Mouse (Mus musculus) neural tube, embryonic 14.5 days (tissue): ENCODE data around the gene Dnmt3a. TPM values are rescaled to one million over a fixed set of nuclear protein-coding genes. Genes with fewer than 3 reads are reported as not detected.

ENCODE experiments used
- ATAC-seq: fragments of 200-750 bp; cut with Nextera tagmentation; 2 replicates; pipeline ENCODE4 v1.8.0; 2017; ENCODE audit warnings: low read depth, mild to moderate bottlenecking, moderate TSS enrichment, moderate library complexity
- H3K27ac ChIP-seq: fragments of 300-500 bp; sonication (generic); 2 replicates; pipeline ENCODE4 v1.5.1; 2014; ENCODE audit warnings: low read depth, mild to moderate bottlenecking, control low read depth, low read length, moderate library complexity, mixed read lengths
- H3K27me3 ChIP-seq: fragments of 300-500 bp; sonication (generic); 2 replicates; pipeline ENCODE4 v1.6.1; 2014; ENCODE audit warnings: low read length; ENCODE audit not compliant: control insufficient read depth, insufficient read depth
- H3K36me3 ChIP-seq: fragments of 300-500 bp; sonication (generic); 2 replicates; pipeline ENCODE4 v1.6.1; 2014; ENCODE audit warnings: low read length, mixed read lengths; ENCODE audit not compliant: control insufficient read depth, insufficient read depth
- H3K4me1 ChIP-seq: fragments of 300-500 bp; sonication (generic); 2 replicates; pipeline ENCODE4 v1.6.1; 2014; ENCODE audit warnings: low read length; ENCODE audit not compliant: control insufficient read depth, insufficient read depth
- H3K4me2 ChIP-seq: fragments of 300-500 bp; sonication (generic); 2 replicates; pipeline ENCODE4 v1.6.1; 2014; ENCODE audit warnings: mild to moderate bottlenecking, low read depth, low read length, control low read depth
- H3K4me3 ChIP-seq: fragments of 300-500 bp; sonication (generic); 2 replicates; pipeline ENCODE4 v1.5.1; 2014; ENCODE audit warnings: low read depth, low read length, control low read depth, mixed read lengths
- H3K9ac ChIP-seq: fragments of 300-500 bp; sonication (generic); replicated peaks from 2 replicates; pipeline ENCODE4 v1.6.1; 2014; ENCODE audit warnings: low read depth, mild to moderate bottlenecking, control low read depth, low read length, mixed read lengths
- H3K9me3 ChIP-seq: fragments of 300-500 bp; sonication (generic); 2 replicates; pipeline ENCODE4 v1.6.1; 2016; ENCODE audit warnings: low read length; ENCODE audit not compliant: control insufficient read depth
- WGBS: fragments of 180-500 bp; shearing (Covaris S2); extraction: QIAGEN DNeasy Blood & Tissue Kit; methylation state at CpG from one replicate; pipeline ENCODE4 v1.1.7; 2014; 5-methylcytosine and 5-hydroxymethylcytosine counted together
- polyA plus RNA-seq: library from polyadenylated mRNA; unstranded; fragments of >200 nt; fragmentation: Nextera tagmentation; extraction: Ambion mirVana; gene quantifications from 2 replicates; pipeline ENCODE4 v1.2.1, GENCODE M21; 2014

Dnmt3a gene
- polyA plus RNA-seq, 1 experiment from 2014 or later, result 53.4 TPM

- no peaks in the 10 kb centered on the region for H3K36me3 ChIP-seq
- H3K4me1 ChIP-seq, result peaks cover 4% of the 10 kb centered on the region; the same call in 1 of the 2 replicates
- H3K9me3 ChIP-seq, result no peaks in the 10 kb centered on the region
- no peak overlapping the region for H3K27ac ChIP-seq
- no peak overlapping the region for H3K9ac ChIP-seq
- H3K4me2 ChIP-seq, result no peak overlapping the region
- H3K27me3 ChIP-seq, result no peaks in the 10 kb centered on the region
- whole genome bisulfite sequencing, result 36% methylated on average over 5 of the region's 5 CpGs
- ATAC-seq, result no peak
- no peak overlapping the region for H3K4me3 ChIP-seq
Measured at GRCm38 (mm10) chr12:3823408-3823807, 17.6 kb downstream of the Dnmt3a start.

GRCm38 (mm10) chr12:3824906-3825713, 19.3 kb downstream of the Dnmt3a start:
- no peaks in the 10 kb centered on the region for H3K9me3 ChIP-seq
- H3K9ac ChIP-seq, result no peak overlapping the region
- WGBS, result 79% methylated on average over 5 of the region's 5 CpGs
- no peak for ATAC-seq
- H3K27ac ChIP-seq, result no peak overlapping the region
- no peak overlapping the region for H3K4me2 ChIP-seq
- no peak overlapping the region for H3K4me3 ChIP-seq
- no peaks in the 10 kb centered on the region for H3K36me3 ChIP-seq
- no peaks in the 10 kb centered on the region for H3K27me3 ChIP-seq
- H3K4me1 ChIP-seq, result peaks cover 4% of the 10 kb centered on the region; the same call in 1 of the 2 replicates

GRCm38 (mm10) chr12:3825714-3826080, 19.9 kb downstream of the Dnmt3a start:
- no peak for ATAC-seq
- WGBS, result 56% methylated on average over 12 of the region's 12 CpGs
- no peak overlapping the region for H3K9ac ChIP-seq
- H3K36me3 ChIP-seq, result no peaks in the 10 kb centered on the region
- H3K4me1 ChIP-seq, result peaks cover 4% of the 10 kb centered on the region; the same call in 1 of the 2 replicates
- H3K4me2 ChIP-seq, result no peak overlapping the region
- no peak overlapping the region for H3K27ac ChIP-seq
- H3K9me3 ChIP-seq, result no peaks in the 10 kb centered on the region
- no peak overlapping the region for H3K4me3 ChIP-seq
- H3K27me3 ChIP-seq, result no peaks in the 10 kb centered on the region

- WGBS, result 92% methylated on average over 5 of the region's 5 CpGs
- no peaks in the 10 kb centered on the region for H3K36me3 ChIP-seq
- H3K4me3 ChIP-seq, result no peak overlapping the region
- no peak overlapping the region for H3K9ac ChIP-seq
- peaks cover 4% of the 10 kb centered on the region; the same call in 1 of the 2 replicates for H3K4me1 ChIP-seq
- no peak for ATAC-seq
- no peaks in the 10 kb centered on the region for H3K9me3 ChIP-seq
- H3K4me2 ChIP-seq, result no peak overlapping the region
- H3K27ac ChIP-seq, result no peak overlapping the region
- H3K27me3 ChIP-seq, result no peaks in the 10 kb centered on the region
Measured at GRCm38 (mm10) chr12:3827771-3828170, 22.0 kb downstream of the Dnmt3a start.

- no peaks in the 10 kb centered on the region for H3K9me3 ChIP-seq
- WGBS, result 59% methylated on average over 7 of the region's 7 CpGs
- H3K27me3 ChIP-seq, result no peaks in the 10 kb centered on the region
- peak overlapping the region; percentile 53; the same call in 1 of the 2 replicates for H3K27ac ChIP-seq
- 0 out of 2 replicates have a peak overlapping the region, but pooled peaks have one; percentile 37 for H3K9ac ChIP-seq
- H3K36me3 ChIP-seq, result peaks cover 10% of the 10 kb centered on the region
- peaks cover 15% of the 10 kb centered on the region for H3K4me1 ChIP-seq
- peak overlapping the region; percentile 31 for H3K4me2 ChIP-seq
- no peak for ATAC-seq
- no peak overlapping the region for H3K4me3 ChIP-seq
Measured at GRCm38 (mm10) chr12:3833059-3833760, 27.4 kb downstream of the Dnmt3a start.

DNA sequence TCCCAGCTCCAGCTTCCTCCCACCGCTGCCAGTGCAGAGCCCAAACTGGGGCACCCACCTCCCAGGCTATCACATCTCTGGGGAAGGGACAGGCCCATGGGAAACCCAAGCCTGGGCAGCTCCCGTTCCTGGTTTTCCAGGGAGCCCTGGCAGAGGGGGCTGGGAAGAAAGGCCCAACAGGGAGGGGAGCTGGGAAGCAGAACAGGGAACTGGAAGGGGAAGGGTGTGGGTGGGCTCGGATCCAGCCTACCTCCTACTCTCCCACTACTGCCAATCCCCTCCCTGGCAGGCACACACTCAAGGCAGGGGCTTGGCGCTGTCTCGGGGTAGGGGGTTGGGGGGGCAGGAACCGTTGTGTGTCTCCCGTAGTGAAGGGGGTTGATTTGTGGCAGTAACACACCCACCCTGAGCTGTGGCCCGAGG, 28.1 kb downstream of the Dnmt3a start:
- Histone ChIP-seq H3K36me3 (peaks cover 10% of the 10 kb centered on the region), H3K4me1 (peaks cover 15% of the 10 kb centered on the region), H3K4me2 (peak overlapping the region; percentile 31), H3K4me3 (no peak overlapping the region), H3K9ac (peak overlapping the region; percentile 37; the same call in 1 of the 2 replicates), H3K27me3 (no peaks in the 10 kb centered on the region), H3K27ac (peak overlapping the region; percentile 75), H3K9me3 (no peaks in the 10 kb centered on the region)
- peak; percentile 86 for ATAC-seq
- 2% methylated on average over 6 of the region's 8 CpGs for WGBS

DNA sequence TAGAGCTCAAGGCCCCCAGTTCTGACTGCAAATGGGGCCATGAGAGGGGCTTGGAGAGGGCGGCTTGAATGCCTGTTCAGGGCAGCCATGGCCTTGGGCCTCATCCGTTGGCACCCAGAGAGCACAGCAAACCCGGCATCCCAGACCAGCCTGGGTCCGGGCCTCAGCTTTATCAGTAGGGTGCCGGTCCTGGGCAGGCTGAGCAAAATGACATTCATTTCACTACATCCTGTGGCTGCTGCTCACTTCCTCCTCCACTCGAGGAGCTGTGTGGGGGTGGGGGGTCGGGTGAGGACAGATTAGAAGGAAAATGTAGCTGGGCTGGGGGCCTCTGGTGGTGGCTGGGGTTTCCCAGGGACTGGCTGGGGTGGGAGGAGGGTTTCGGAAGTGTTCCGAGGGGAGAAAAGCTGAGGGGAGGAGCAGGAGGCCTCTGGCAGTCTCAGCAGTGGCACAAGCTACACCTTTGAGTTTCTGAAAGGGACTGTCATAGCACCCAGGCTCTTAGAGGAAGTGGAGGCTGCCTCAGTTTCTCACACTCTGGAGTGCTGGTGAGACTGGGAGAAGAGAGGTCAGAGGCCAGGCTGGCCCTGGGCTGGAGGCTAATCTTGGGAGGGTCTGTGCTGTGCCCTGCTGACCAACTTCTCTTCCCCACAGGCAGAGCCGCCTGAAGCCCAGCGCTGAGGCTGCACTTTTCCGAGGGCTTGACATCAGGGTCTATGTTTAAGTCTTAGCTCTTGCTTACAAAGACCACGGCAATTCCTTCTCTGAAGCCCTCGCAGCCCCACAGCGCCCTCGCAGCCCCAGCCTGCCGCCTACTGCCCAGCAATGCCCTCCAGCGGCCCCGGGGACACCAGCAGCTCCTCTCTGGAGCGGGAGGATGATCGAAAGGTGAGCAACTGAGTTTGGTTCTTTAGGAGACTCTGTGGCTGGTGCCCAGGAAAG, 28.8 kb downstream of the Dnmt3a start:
- Histone ChIP-seq H3K36me3 (peaks cover 10% of the 10 kb centered on the region), H3K9me3 (no peaks in the 10 kb centered on the region), H3K9ac (peak overlapping the region; percentile 37; the same call in 1 of the 2 replicates), H3K4me2 (peak overlapping the region; percentile 31), H3K4me3 (no peak overlapping the region), H3K27ac (peak overlapping the region; percentile 75), H3K4me1 (peaks cover 15% of the 10 kb centered on the region), H3K27me3 (no peaks in the 10 kb centered on the region)
- ATAC-seq, result peak; percentile 69
- WGBS, result 13% methylated on average over 21 of the region's 21 CpGs

GRCm38 (mm10) chr12:3835576-3835975, 29.8 kb downstream of the Dnmt3a start:
- Histone ChIP-seq H3K9me3 (no peaks in the 10 kb centered on the region), H3K4me1 (peaks cover 15% of the 10 kb centered on the region), H3K27ac (no peak overlapping the region), H3K9ac (no peak overlapping the region), H3K4me2 (no peak overlapping the region), H3K36me3 (peaks cover 10% of the 10 kb centered on the region), H3K4me3 (no peak overlapping the region), H3K27me3 (no peaks in the 10 kb centered on the region)
- WGBS, result 64% methylated on average over 2 of the region's 2 CpGs
- ATAC-seq, result no peak
